Mouse (Mus musculus) stomach, embryonic 15.5 days (tissue): Measurements from ENCODE around the gene Slc22a12. TPM values are rescaled to one million over a fixed set of nuclear protein-coding genes. Genes with fewer than 3 reads are reported as not detected.

Experiments
- ATAC-seq: fragments of 200-750 bp; cut with Nextera tagmentation; 2 replicates; pipeline ENCODE4 v1.8.0; 2017; ENCODE audit warnings: low read depth, moderate number of reproducible peaks, moderate TSS enrichment; ENCODE audit not compliant: insufficient read depth, low FRiP score
- H3K27ac ChIP-seq: fragments of 300-500 bp; sonication (generic); 2 replicates; pipeline ENCODE4 v1.5.1; 2015; ENCODE audit warnings: mild to moderate bottlenecking, inconsistent platforms
- H3K27me3 ChIP-seq: fragments of 300-500 bp; sonication (generic); replicated peaks from 2 replicates; pipeline ENCODE4 v1.6.1; 2015; ENCODE audit warnings: inconsistent platforms
- H3K36me3 ChIP-seq: fragments of 300-500 bp; sonication (generic); 2 replicates; pipeline ENCODE4 v1.6.1; 2015; ENCODE audit warnings: inconsistent platforms
- H3K4me1 ChIP-seq: fragments of 300-500 bp; sonication (generic); 2 replicates; pipeline ENCODE4 v1.6.1; 2015; ENCODE audit warnings: inconsistent platforms
- H3K4me2 ChIP-seq: fragments of 300-500 bp; sonication (generic); 2 replicates; pipeline ENCODE4 v1.6.1; 2015; ENCODE audit warnings: mild to moderate bottlenecking, inconsistent platforms
- H3K4me3 ChIP-seq: fragments of 300-500 bp; sonication (generic); replicated peaks from 2 replicates; pipeline ENCODE4 v1.5.1; 2015; ENCODE audit warnings: inconsistent platforms
- H3K9ac ChIP-seq: fragments of 300-500 bp; sonication (generic); 2 replicates; pipeline ENCODE4 v1.6.1; 2015; ENCODE audit warnings: inconsistent platforms
- H3K9me3 ChIP-seq: fragments of 300-500 bp; sonication (generic); 2 replicates; pipeline ENCODE4 v1.6.1; 2016; ENCODE audit warnings: inconsistent platforms
- WGBS: fragments of 180-500 bp; shearing (Covaris S2); methylation state at CpG from one replicate; pipeline ENCODE4 v1.1.7; 2015; 5-methylcytosine and 5-hydroxymethylcytosine counted together
- polyA plus RNA-seq: library from polyadenylated mRNA; unstranded; fragments of >200 nt; fragmentation: Nextera tagmentation; extraction: Ambion mirVana; gene quantifications from 2 replicates; pipeline ENCODE4 v1.2.1, GENCODE M21; 2015

Slc22a12 gene
- polyA plus RNA-seq, 1 experiment from 2014 or later = not detected

- Histone ChIP-seq H3K9me3 (no peaks in the 10 kb centered on the region), H3K4me3 (no peak overlapping the region), H3K9ac (no peak overlapping the region), H3K36me3 (no peaks in the 10 kb centered on the region), H3K4me2 (no peak overlapping the region), H3K27me3 (no peaks in the 10 kb centered on the region), H3K4me1 (no peaks in the 10 kb centered on the region), H3K27ac (no peak overlapping the region)
- no peak for ATAC-seq
- 60% methylated on average over 4 of the region's 4 CpGs for WGBS
Observed at GRCm38 (mm10) chr19:6551215-6551614, 8.4 kb upstream of the Slc22a12 start.

- Histone ChIP-seq H3K27ac (no peak overlapping the region), H3K4me2 (no peak overlapping the region), H3K36me3 (no peaks in the 10 kb centered on the region), H3K9me3 (no peaks in the 10 kb centered on the region), H3K9ac (no peak overlapping the region), H3K4me3 (no peak overlapping the region), H3K27me3 (no peaks in the 10 kb centered on the region), H3K4me1 (no peaks in the 10 kb centered on the region)
- WGBS = 85% methylated on average over 11 of the region's 11 CpGs
- no peak for ATAC-seq
Observed at GRCm38 (mm10) chr19:6549566-6549965, 6.7 kb upstream of the Slc22a12 start.

- Histone ChIP-seq H3K4me1 (no peaks in the 10 kb centered on the region), H3K9me3 (no peaks in the 10 kb centered on the region), H3K27ac (no peak overlapping the region), H3K4me3 (no peak overlapping the region), H3K27me3 (no peaks in the 10 kb centered on the region), H3K4me2 (no peak overlapping the region), H3K36me3 (no peaks in the 10 kb centered on the region), H3K9ac (no peak overlapping the region)
- 65% methylated on average over 16 of the region's 16 CpGs for WGBS
- no peak for ATAC-seq
Observed at GRCm38 (mm10) chr19:6548431-6549410, 5.9 kb upstream of the Slc22a12 start.

- Histone ChIP-seq H3K9ac (no peak overlapping the region), H3K4me1 (no peaks in the 10 kb centered on the region), H3K27me3 (no peaks in the 10 kb centered on the region), H3K27ac (no peak overlapping the region), H3K9me3 (no peaks in the 10 kb centered on the region), H3K4me2 (no peak overlapping the region), H3K4me3 (no peak overlapping the region), H3K36me3 (no peaks in the 10 kb centered on the region)
- 83% methylated on average over 5 of the region's 5 CpGs for WGBS
- no peak for ATAC-seq
Observed at GRCm38 (mm10) chr19:6547801-6548200, 5.0 kb upstream of the Slc22a12 start.

GRCm38 (mm10) chr19:6546096-6546495 lies 3.3 kb upstream of the Slc22a12 start:
- no peaks in the 10 kb centered on the region for H3K27me3 ChIP-seq
- no peak overlapping the region for H3K9ac ChIP-seq
- no peak overlapping the region for H3K4me3 ChIP-seq
- no peak overlapping the region for H3K4me2 ChIP-seq
- H3K4me1 ChIP-seq = no peaks in the 10 kb centered on the region
- no peaks in the 10 kb centered on the region for H3K36me3 ChIP-seq
- H3K9me3 ChIP-seq = no peaks in the 10 kb centered on the region
- ATAC-seq = no peak
- 52% methylated on average over 1 of the region's 1 CpGs for WGBS
- H3K27ac ChIP-seq = no peak overlapping the region

GRCm38 (mm10) chr19:6545481-6545880 lies 2.6 kb upstream of the Slc22a12 start:
- no peaks in the 10 kb centered on the region for H3K4me1 ChIP-seq
- H3K4me3 ChIP-seq = no peak overlapping the region
- H3K9ac ChIP-seq = no peak overlapping the region
- no peaks in the 10 kb centered on the region for H3K9me3 ChIP-seq
- no peak for ATAC-seq
- no peak overlapping the region for H3K4me2 ChIP-seq
- 85% methylated on average over 5 of the region's 5 CpGs for WGBS
- H3K27me3 ChIP-seq = no peaks in the 10 kb centered on the region
- no peaks in the 10 kb centered on the region for H3K36me3 ChIP-seq
- no peak overlapping the region for H3K27ac ChIP-seq

GRCm38 (mm10) chr19:6544712-6545111 lies 1.9 kb upstream of the Slc22a12 start:
- Histone ChIP-seq H3K27ac (no peak overlapping the region), H3K4me3 (no peak overlapping the region), H3K9ac (no peak overlapping the region), H3K36me3 (no peaks in the 10 kb centered on the region), H3K4me2 (no peak overlapping the region), H3K9me3 (no peaks in the 10 kb centered on the region), H3K27me3 (no peaks in the 10 kb centered on the region), H3K4me1 (no peaks in the 10 kb centered on the region)
- WGBS = 87% methylated on average over 13 of the region's 13 CpGs
- no peak for ATAC-seq

- Histone ChIP-seq H3K4me1 (no peaks in the 10 kb centered on the region), H3K9ac (no peak overlapping the region), H3K36me3 (no peaks in the 10 kb centered on the region), H3K27ac (no peak overlapping the region), H3K9me3 (no peaks in the 10 kb centered on the region), H3K4me3 (no peak overlapping the region), H3K27me3 (no peaks in the 10 kb centered on the region), H3K4me2 (no peak overlapping the region)
- WGBS = 59% methylated on average over 7 of the region's 7 CpGs
- ATAC-seq = no peak
Observed at GRCm38 (mm10) chr19:6543518-6543917, 686 bp upstream of the Slc22a12 start.

- no peak overlapping the region for H3K4me2 ChIP-seq
- no peaks in the 10 kb centered on the region for H3K4me1 ChIP-seq
- H3K27ac ChIP-seq = no peak overlapping the region
- WGBS = 93% methylated on average over 6 of the region's 6 CpGs
- no peak overlapping the region for H3K9ac ChIP-seq
- H3K27me3 ChIP-seq = no peaks in the 10 kb centered on the region
- no peaks in the 10 kb centered on the region for H3K9me3 ChIP-seq
- no peaks in the 10 kb centered on the region for H3K36me3 ChIP-seq
- H3K4me3 ChIP-seq = no peak overlapping the region
- no peak for ATAC-seq
Observed at GRCm38 (mm10) chr19:6543035-6543383, 177 bp upstream of the Slc22a12 start.

GRCm38 (mm10) chr19:6541521-6541920 lies 1.3 kb downstream of the Slc22a12 start:
- H3K27me3 ChIP-seq = no peaks in the 10 kb centered on the region

GRCm38 (mm10) chr19:6540191-6540590 lies 2.6 kb downstream of the Slc22a12 start:
- Histone ChIP-seq H3K9me3 (no peaks in the 10 kb centered on the region), H3K4me1 (no peaks in the 10 kb centered on the region), H3K4me3 (no peak overlapping the region), H3K4me2 (no peak overlapping the region), H3K27ac (no peak overlapping the region), H3K9ac (no peak overlapping the region), H3K36me3 (no peaks in the 10 kb centered on the region), H3K27me3 (no peaks in the 10 kb centered on the region)
- no peak for ATAC-seq
- WGBS = 57% methylated on average over 6 of the region's 6 CpGs

More at GRCm38 (mm10) chr19:6541521-6541920, 1.3 kb downstream of the Slc22a12 start:
- Histone ChIP-seq H3K4me1 (no peaks in the 10 kb centered on the region), H3K9ac (no peak overlapping the region), H3K27ac (no peak overlapping the region), H3K36me3 (no peaks in the 10 kb centered on the region), H3K4me2 (no peak overlapping the region), H3K9me3 (no peaks in the 10 kb centered on the region), H3K4me3 (no peak overlapping the region)
- ATAC-seq = no peak
- WGBS = 85% methylated on average over 7 of the region's 7 CpGs

GRCm38 (mm10) chr19:6539592-6539991 lies 3.2 kb downstream of the Slc22a12 start:
- H3K4me3 ChIP-seq = no peak overlapping the region
- H3K36me3 ChIP-seq = no peaks in the 10 kb centered on the region
- H3K27ac ChIP-seq = no peak overlapping the region
- no peak overlapping the region for H3K4me2 ChIP-seq
- H3K4me1 ChIP-seq = no peaks in the 10 kb centered on the region
- no peak for ATAC-seq
- H3K9me3 ChIP-seq = no peaks in the 10 kb centered on the region
- no peaks in the 10 kb centered on the region for H3K27me3 ChIP-seq
- 77% methylated on average over 4 of the region's 4 CpGs for WGBS
- H3K9ac ChIP-seq = no peak overlapping the region
